Mouse (Mus musculus) left cerebral cortex, adult 2 months (tissue): ENCODE data around the gene 5730596B20Rik. TPM values are rescaled to one million over a fixed set of nuclear protein-coding genes. Genes with fewer than 3 reads are reported as not detected.

Experiments
- DNase-seq, 2 experiments: peaks; one replicate each; pipeline ENCODE4 v3.0.0; 2021 to 2022; ENCODE audit warnings: low spot score in 2 of 2, mixed read lengths in 1 of 2; ENCODE audit errors: extremely low spot score in 1 of 2
- H3K27ac ChIP-seq: fragments of 200-600 bp; 2 replicates; pipeline ENCODE4 v1.8.1; 2022
- H3K4me3 ChIP-seq: fragments of 200-600 bp; 2 replicates; pipeline ENCODE4 v1.8.1; 2022
- CTCF ChIP-seq: fragments of 200-600 bp; IDR thresholded peaks from 2 replicates; pipeline ENCODE4 v1.8.1; 2022; ENCODE audit warnings: antibody characterized with exemption, mild to moderate bottlenecking, moderate library complexity
- intact Hi-C: fragments of 180-260 bp; cut with DNase I; formaldehyde crosslinking; loops from one replicate; pipeline ENCODE4 v1.15.1; 2025
- total RNA-seq, 2 experiments: library from RNA; stranded (reverse); gene quantifications; 2 replicates each; pipeline ENCODE4 v1.2.3; 2021

The 5730596B20Rik gene
- total RNA-seq, 2 experiments from 2014 or later, result not detected

DNA sequence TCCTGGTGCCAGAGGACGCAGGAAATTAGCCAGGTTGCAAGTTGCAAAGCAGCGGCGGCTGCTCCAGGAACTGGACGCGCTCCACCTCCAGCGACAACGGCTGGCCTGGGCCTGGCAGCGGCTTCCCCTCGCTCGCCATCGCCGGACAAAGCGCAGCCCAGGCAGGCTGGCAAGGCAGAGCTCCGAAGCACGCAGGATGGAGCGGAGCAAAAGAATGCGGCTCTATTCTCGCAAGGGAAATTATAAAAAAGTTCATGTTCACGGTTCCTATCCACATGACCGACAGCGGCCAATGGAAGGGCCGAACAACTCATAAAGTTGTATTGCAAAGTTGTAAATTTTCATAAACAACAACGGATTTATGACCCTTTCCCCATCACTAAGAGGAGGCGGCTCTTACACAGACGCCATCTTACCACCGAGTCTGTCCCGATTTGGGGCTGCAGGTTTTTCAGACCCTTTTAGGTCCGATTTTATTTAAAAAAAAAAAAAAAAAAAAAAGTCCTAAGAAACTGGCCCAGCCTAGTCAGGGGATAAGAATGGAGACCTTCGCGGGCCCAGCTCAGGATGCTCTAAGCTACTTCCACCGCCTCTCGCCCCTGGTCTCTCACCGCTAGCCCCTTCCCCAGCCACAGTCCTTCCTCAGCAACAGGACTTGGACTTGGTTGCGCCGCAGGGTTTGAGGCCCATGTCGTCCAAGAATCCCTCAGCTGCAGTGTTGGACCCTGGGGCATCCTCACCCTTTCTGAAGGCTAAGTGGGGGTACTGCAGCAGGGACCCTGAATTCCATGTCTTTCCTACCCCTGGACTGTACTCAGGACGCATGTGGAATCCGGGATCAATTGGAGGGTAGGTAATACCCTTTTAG is 36.1 kb downstream of the 5730596B20Rik start, which contains the start of the genes Hoxa3 and Gm28308:
Gene Hoxa3, minus strand, starts transcription at position 218 of the 868 bp plus-strand sequence.
Gene Gm28308, minus strand, starts transcription at position 221 of the 868 bp plus-strand sequence.
- intact Hi-C loops, result loop anchor here (1.0 kb wide), 1 partner anchor 1032 kb away; no protein-coding TSS in a partner anchor
- no peak within 1 kb of the TSS for H3K27ac ChIP-seq
- TF ChIP-seq CTCF, result no peak
- DNase-seq, result no peak
- H3K4me3 ChIP-seq, result no peak within 1 kb of the TSS

GRCm38 (mm10) chr6:52214271-52214670 is 37.0 kb downstream of the 5730596B20Rik start:
- Histone ChIP-seq H3K4me3 (no peak overlapping the region), H3K27ac (no peak overlapping the region)
- no peak for DNase-seq
- intact Hi-C loops, result no loop called here
- no peak for TF ChIP-seq CTCF

GRCm38 (mm10) chr6:52215070-52215469 is 37.8 kb downstream of the 5730596B20Rik start:
- H3K27ac ChIP-seq, result no peak overlapping the region
- TF ChIP-seq CTCF, result no peak
- DNase-seq, result no peak
- intact Hi-C loops, result loop anchor here (5.0 kb wide), 1 partner anchor 208 kb away; no protein-coding TSS in a partner anchor
- H3K4me3 ChIP-seq, result no peak overlapping the region

- intact Hi-C loops, result loop anchor here (5.0 kb wide), 1 partner anchor 209 kb away; no protein-coding TSS in a partner anchor
- TF ChIP-seq CTCF, result no peak
- Histone ChIP-seq H3K27ac (no peak overlapping the region), H3K4me3 (no peak overlapping the region)
- DNase-seq, result no peak
These were observed 38.7 kb downstream of the 5730596B20Rik start for GRCm38 (mm10) chr6:52215771-52216535.

- intact Hi-C loops, result loop anchor here (5.0 kb wide), 1 partner anchor 210 kb away; no protein-coding TSS in a partner anchor
- no peak for TF ChIP-seq CTCF
- no peak overlapping the region for H3K27ac ChIP-seq
- no peak overlapping the region for H3K4me3 ChIP-seq
- DNase-seq, result no peak
These were observed 39.6 kb downstream of the 5730596B20Rik start for GRCm38 (mm10) chr6:52216691-52217458.

GRCm38 (mm10) chr6:52217459-52217768 is 40.1 kb downstream of the 5730596B20Rik start:
- H3K4me3 ChIP-seq, result no peak overlapping the region
- intact Hi-C loops, result loop anchor here (5.0 kb wide), 1 partner anchor 210 kb away; no protein-coding TSS in a partner anchor
- no peak overlapping the region for H3K27ac ChIP-seq
- no peak for DNase-seq
- TF ChIP-seq CTCF, result no peak

DNA sequence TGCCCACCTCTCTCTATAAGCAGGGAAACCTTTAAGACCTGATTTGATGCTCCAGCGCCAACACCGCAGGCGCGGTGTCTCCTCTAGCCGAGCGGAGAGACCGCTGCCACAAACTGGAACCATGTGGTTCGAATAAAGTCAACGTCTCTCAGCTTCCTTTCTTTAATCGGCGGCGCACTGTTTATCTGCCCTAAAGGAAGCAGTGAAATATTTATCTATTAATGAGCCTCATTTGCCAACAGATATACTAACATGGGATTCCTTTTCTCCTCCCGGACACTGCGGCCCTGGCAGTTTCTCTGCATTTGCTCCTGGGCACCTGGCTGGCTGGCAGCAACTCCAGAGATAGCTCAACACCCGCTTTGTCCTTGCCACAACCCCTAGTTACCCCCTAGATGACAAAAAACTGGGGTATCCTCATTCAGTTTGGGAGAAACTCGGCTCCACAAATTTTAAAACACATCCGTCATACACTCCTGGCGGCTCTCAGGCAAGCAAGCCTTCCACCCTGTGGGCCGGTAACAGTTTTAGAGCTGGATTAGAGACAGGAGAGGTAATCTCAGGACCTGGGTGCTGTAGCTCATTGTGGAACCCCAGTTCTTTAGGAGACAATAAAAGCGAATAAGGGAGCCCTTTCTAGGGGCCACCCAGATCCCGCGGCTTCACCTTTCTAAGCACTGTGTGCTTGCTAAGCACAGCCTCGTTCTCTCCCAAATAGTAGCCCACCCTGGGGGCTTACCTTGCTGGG is 40.8 kb downstream of the 5730596B20Rik start:
- no peak for TF ChIP-seq CTCF
- no peak for DNase-seq
- intact Hi-C loops, result loop anchor here (5.0 kb wide), 1 partner anchor 211 kb away; no protein-coding TSS in a partner anchor
- no peak overlapping the region for H3K4me3 ChIP-seq
- H3K27ac ChIP-seq, result no peak overlapping the region

- no peak for TF ChIP-seq CTCF
- no peak for DNase-seq
- intact Hi-C loops, result loop anchor here (5.0 kb wide), 1 partner anchor 211 kb away; no protein-coding TSS in a partner anchor
- H3K27ac ChIP-seq, result no peak overlapping the region
- no peak overlapping the region for H3K4me3 ChIP-seq
These were observed 41.4 kb downstream of the 5730596B20Rik start for GRCm38 (mm10) chr6:52218643-52219215.

- no peak overlapping the region for H3K27ac ChIP-seq
- intact Hi-C loops, result loop anchor here (5.0 kb wide), 1 partner anchor 212 kb away; no protein-coding TSS in a partner anchor
- DNase-seq, result no peak
- no peak overlapping the region for H3K4me3 ChIP-seq
- no peak for TF ChIP-seq CTCF
These were observed 42.1 kb downstream of the 5730596B20Rik start for GRCm38 (mm10) chr6:52219234-52219942.
